Mouse (Mus musculus) CD8-positive naive resting alpha-beta T cell, adult 2 months (primary cell): ENCODE data around the gene Lin28b.

ENCODE experiments used
- DNase-seq, 2 experiments: peaks; one replicate each; pipeline ENCODE4 v3.0.0; 2022; ENCODE audit warnings: low read depth in 2 of 2, low spot score in 2 of 2

Gene Lin28b

DNA sequence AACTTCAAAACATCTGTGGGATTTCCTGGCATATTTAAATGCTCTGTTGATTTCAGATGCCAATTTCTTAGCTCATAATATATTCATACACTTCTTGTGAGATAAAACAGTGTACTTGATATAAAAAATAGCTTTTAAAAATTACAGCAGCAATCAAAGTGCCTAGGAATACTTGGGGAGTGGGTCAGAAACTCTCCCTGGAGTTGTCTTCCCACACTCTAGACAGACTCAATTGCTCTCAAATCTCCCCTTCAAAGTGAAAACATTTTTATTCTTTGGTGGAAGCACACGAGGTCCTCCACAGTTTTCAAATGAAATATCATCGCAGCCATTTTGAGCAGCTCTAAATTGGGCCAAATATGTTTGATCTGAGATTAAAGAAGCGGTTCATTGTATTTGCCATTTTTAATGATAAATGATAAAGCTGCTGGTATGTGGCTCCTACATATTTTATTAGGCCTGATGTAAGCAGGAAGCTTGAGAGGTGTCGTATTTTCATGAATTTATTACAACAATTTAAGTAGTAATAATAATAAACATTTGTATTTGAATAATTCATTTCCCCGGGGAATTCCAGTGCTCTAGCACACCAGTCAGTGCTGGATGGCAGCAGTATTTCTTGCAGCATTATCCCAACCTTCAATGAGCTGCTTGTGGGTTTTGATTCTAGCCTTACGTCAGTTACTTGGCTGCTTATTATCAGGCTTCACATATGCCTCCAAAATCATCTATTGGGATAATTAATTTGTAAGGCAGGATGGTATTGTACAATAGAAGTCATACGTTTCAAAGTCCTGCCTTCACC is 157.8 kb downstream of the Lin28b start:
- no peak for DNase-seq
